Mouse (Mus musculus): ENCODE results near the gene Olfr1408.

Gene Olfr1408

DNA sequence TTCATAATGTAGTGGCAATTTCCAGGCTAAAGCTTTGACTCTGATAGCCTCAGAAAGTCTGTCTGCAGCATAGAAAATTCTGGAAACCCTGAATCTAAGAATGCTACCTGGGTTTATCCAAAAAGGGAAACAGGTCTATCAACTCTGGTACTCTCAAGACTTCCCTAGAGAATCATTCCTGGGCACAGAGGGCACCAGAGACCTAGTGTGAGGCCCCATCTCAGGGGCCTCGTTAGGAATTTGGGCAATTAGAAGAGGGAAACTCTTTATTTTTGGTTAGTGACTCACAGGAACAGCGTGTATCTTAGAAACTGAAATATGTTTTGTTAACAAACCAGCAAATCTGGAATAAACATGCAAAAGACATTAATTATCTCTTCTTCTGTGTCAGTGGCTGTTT, at the start of gene Olfr1408:
TSS of gene Olfr1408 (minus strand) at position 101 of the 400 bp plus-strand sequence.
- DNase-seq: no peak

DNA sequence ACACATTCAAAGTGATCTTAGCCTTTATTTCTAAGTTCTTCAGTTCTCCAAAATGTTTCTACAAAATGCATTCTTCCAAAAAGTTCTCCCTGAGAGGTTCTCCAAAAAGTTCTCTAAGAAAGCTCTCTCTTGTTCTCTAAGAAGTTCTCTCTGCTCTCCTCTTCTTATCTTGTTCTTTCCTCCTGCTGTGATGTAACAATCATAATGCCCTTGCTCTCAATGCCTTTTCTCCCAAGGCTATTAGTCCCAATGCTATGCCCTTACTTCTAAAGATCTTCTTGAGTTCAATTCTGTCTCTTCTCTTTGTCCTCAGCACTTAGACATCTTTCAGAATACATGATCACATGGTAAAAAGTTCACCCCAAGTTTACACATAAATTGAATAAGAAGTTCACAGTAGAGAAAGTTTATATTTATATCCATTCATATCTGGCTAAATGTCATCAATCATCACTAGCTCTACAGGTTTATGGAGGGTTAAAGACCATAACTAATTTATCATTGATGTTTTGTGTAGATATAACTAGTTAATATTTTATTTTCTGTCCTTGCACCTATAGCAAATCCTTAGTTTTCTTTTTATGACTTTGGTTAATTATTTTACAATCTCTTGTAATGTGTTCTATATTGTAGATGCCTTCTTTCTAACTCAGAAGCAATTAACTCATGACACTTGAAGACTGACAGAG, 37.1 kb upstream of the Olfr1408 start:
- DNase-seq: no peak

Measured in kidney, adult 11 months (tissue).